Mouse (Mus musculus) CH12.LX (cell line): ENCODE results near the gene Riox1. TPM values are rescaled to one million over a fixed set of nuclear protein-coding genes. Genes with fewer than 3 reads are reported as not detected.

Source experiments
- DNase-seq: peaks from one replicate; pipeline ENCODE4 v3.0.0-alpha.2; 2013; ENCODE audit errors: extremely low read depth
- H3K27ac ChIP-seq: 2 replicates; pipeline ENCODE4 v1.5.1; 2012; ENCODE audit warnings: low read depth, mild to moderate bottlenecking, control low read depth, moderate library complexity; ENCODE audit not compliant: insufficient read depth
- H3K27me3 ChIP-seq: replicated peaks from 2 replicates; pipeline ENCODE3; 2012; ENCODE audit warnings: inconsistent platforms
- H3K36me3 ChIP-seq, 2 experiments: replicated peaks in 1 of 2; 2 replicates each; pipeline versions ENCODE3 to v1.6.1; 2012; ENCODE audit warnings: inconsistent platforms in 1 of 2, low read length in 1 of 2, mild to moderate bottlenecking in 1 of 2, mixed read lengths in 1 of 2, moderate library complexity in 1 of 2; ENCODE audit not compliant: control insufficient read depth in 1 of 2, insufficient read depth in 1 of 2
- H3K4me1 ChIP-seq, 2 experiments: 2 replicates each; pipeline ENCODE4 v1.6.1; 2012; ENCODE audit warnings: inconsistent platforms in 1 of 2, moderate library complexity in 1 of 2; ENCODE audit not compliant: insufficient read depth in 2 of 2, control insufficient read depth in 1 of 2
- H3K4me2 ChIP-seq: 2 replicates; pipeline ENCODE4 v1.6.1; 2012; ENCODE audit warnings: low read depth, mild to moderate bottlenecking, control low read depth; ENCODE audit not compliant: poor library complexity, insufficient read depth, severe bottlenecking
- H3K4me3 ChIP-seq, 3 experiments: fragments of 150-350 bp in 1 of 3; sonication (generic) in 1 of 3; replicated peaks in 1 of 3; 2 replicates each; pipeline versions ENCODE3 to v1.5.1; 2011 to 2012; ENCODE audit warnings: low read depth in 2 of 3, low read length in 2 of 3, mild to moderate bottlenecking in 2 of 3, moderate library complexity in 2 of 3, control low read depth in 1 of 3, improper control_type of control experiment in 1 of 3, inconsistent platforms in 1 of 3, mixed read lengths in 1 of 3; ENCODE audit not compliant: poor library complexity in 1 of 3
- H3K79me2 ChIP-seq: replicated peaks from 2 replicates; pipeline ENCODE4 v1.6.1; 2012; ENCODE audit warnings: mild to moderate bottlenecking, moderate library complexity; ENCODE audit not compliant: control insufficient read depth, poor library complexity, insufficient read depth, severe bottlenecking; ENCODE audit errors: extremely low read depth
- H3K9ac ChIP-seq: 2 replicates; pipeline ENCODE4 v1.6.1; 2012; ENCODE audit warnings: low read depth, mild to moderate bottlenecking, control low read depth, moderate library complexity; ENCODE audit not compliant: insufficient read depth
- H3K9me3 ChIP-seq: replicated peaks from 2 replicates; pipeline ENCODE3; 2012; ENCODE audit warnings: low read length, inconsistent platforms, mixed read lengths
- BHLHE40 ChIP-seq: IDR thresholded peaks from 2 replicates; pipeline ENCODE4 v1.6.1; 2011; ENCODE audit warnings: mild to moderate bottlenecking, low read depth, low read length, improper control_type of control experiment
- CTCF ChIP-seq, 2 experiments: IDR thresholded peaks in 1 of 2; conservative IDR thresholded peaks in 1 of 2; 2 replicates each; pipeline ENCODE4 v1.5.1; 2011 to 2012; ENCODE audit warnings: low read depth in 2 of 2, low read length in 2 of 2, improper control_type of control experiment in 1 of 2, inconsistent platforms in 1 of 2, mild to moderate bottlenecking in 1 of 2, moderate library complexity in 1 of 2
- E2F4 ChIP-seq: IDR thresholded peaks from 2 replicates; pipeline ENCODE4 v1.6.1; 2011; ENCODE audit warnings: low read depth, low read length, improper control_type of control experiment; ENCODE audit not compliant: insufficient replicate concordance
- ELF1 ChIP-seq: IDR thresholded peaks from 2 replicates; pipeline ENCODE4 v1.6.1; 2014; ENCODE audit warnings: low read depth, mild to moderate bottlenecking, inconsistent platforms, low read length, improper control_type of control experiment
- EP300 ChIP-seq: IDR thresholded peaks from 2 replicates; pipeline ENCODE4 v1.6.1; 2011; ENCODE audit warnings: low read length, improper control_type of control experiment
- ETS1 ChIP-seq: conservative IDR thresholded peaks from 2 replicates; pipeline ENCODE4 v1.6.1; 2012; ENCODE audit warnings: low read depth, mild to moderate bottlenecking, inconsistent platforms, low read length, improper control_type of control experiment, moderate library complexity
- GABPA ChIP-seq: IDR thresholded peaks from 2 replicates; pipeline ENCODE4 v1.6.1; 2012; ENCODE audit warnings: low read depth, low read length, improper control_type of control experiment, inconsistent platforms; ENCODE audit not compliant: insufficient replicate concordance
- HCFC1 ChIP-seq: IDR thresholded peaks from 2 replicates; pipeline ENCODE4 v1.6.1; 2012; ENCODE audit warnings: low read depth, mild to moderate bottlenecking, inconsistent platforms, low read length, improper control_type of control experiment
- IRF4 ChIP-seq: IDR thresholded peaks from 2 replicates; pipeline ENCODE4 v1.6.1; 2014; ENCODE audit warnings: low read depth, mild to moderate bottlenecking, inconsistent platforms, low read length, improper control_type of control experiment
- JUND ChIP-seq: conservative IDR thresholded peaks from 2 replicates; pipeline ENCODE4 v1.6.1; 2011; ENCODE audit warnings: low read depth, low read length, improper control_type of control experiment
- KAT2A ChIP-seq: IDR thresholded peaks from 2 replicates; pipeline ENCODE4 v1.6.1; 2012; ENCODE audit warnings: low read length, improper control_type of control experiment, inconsistent platforms; ENCODE audit not compliant: insufficient replicate concordance
- MAX ChIP-seq: IDR thresholded peaks from 2 replicates; pipeline ENCODE4 v1.6.1; 2011; ENCODE audit warnings: low read length, improper control_type of control experiment
- MAZ ChIP-seq: IDR thresholded peaks from 2 replicates; pipeline ENCODE4 v1.6.1; 2012; ENCODE audit warnings: low read depth, mild to moderate bottlenecking, inconsistent platforms, low read length, improper control_type of control experiment, moderate library complexity
- MEF2A ChIP-seq: IDR thresholded peaks from 2 replicates; pipeline ENCODE4 v1.6.1; 2014; ENCODE audit warnings: low read depth, mild to moderate bottlenecking, inconsistent platforms, low read length, improper control_type of control experiment, borderline replicate concordance
- MXI1 ChIP-seq: IDR thresholded peaks from 2 replicates; pipeline ENCODE4 v1.6.1; 2011; ENCODE audit warnings: mild to moderate bottlenecking, low read depth, low read length, improper control_type of control experiment
- NELFE ChIP-seq: IDR thresholded peaks from 2 replicates; pipeline ENCODE4 v1.6.1; 2011; ENCODE audit warnings: low read depth, low read length, improper control_type of control experiment
- NRF1 ChIP-seq: IDR thresholded peaks from 2 replicates; pipeline ENCODE4 v1.6.1; 2014; ENCODE audit warnings: low read depth, mild to moderate bottlenecking, inconsistent platforms, low read length, improper control_type of control experiment, moderate library complexity
- PAX5 ChIP-seq: IDR thresholded peaks from 2 replicates; pipeline ENCODE4 v1.6.1; 2012; ENCODE audit warnings: low read length, inconsistent platforms, mixed read lengths
- POLR2A ChIP-seq: IDR thresholded peaks from 2 replicates; pipeline ENCODE4 v1.6.1; 2011; ENCODE audit warnings: low read depth, mild to moderate bottlenecking, improper control_type of control experiment, low read length
- POLR2AphosphoS2 ChIP-seq: IDR thresholded peaks from 2 replicates; pipeline ENCODE4 v1.6.1; 2011; ENCODE audit warnings: low read depth, low read length, improper control_type of control experiment
- RCOR1 ChIP-seq: conservative IDR thresholded peaks from 2 replicates; pipeline ENCODE4 v1.6.1; 2012; ENCODE audit warnings: low read depth, mild to moderate bottlenecking, inconsistent platforms, low read length, improper control_type of control experiment
- SIN3A ChIP-seq: IDR thresholded peaks from 2 replicates; pipeline ENCODE4 v1.6.1; 2012; ENCODE audit warnings: low read length, improper control_type of control experiment, inconsistent platforms
- SMC3 ChIP-seq: IDR thresholded peaks from 2 replicates; pipeline ENCODE4 v1.6.1; 2011; ENCODE audit warnings: low read depth, low read length, improper control_type of control experiment
- TBP ChIP-seq: conservative IDR thresholded peaks from 2 replicates; pipeline ENCODE4 v1.6.1; 2011; ENCODE audit warnings: low read depth, low read length, improper control_type of control experiment
- USF1 ChIP-seq: IDR thresholded peaks from 2 replicates; pipeline ENCODE4 v1.6.1; 2014; ENCODE audit warnings: low read depth, mild to moderate bottlenecking, inconsistent platforms, low read length, improper control_type of control experiment
- USF2 ChIP-seq: conservative IDR thresholded peaks from 2 replicates; pipeline ENCODE4 v1.6.1; 2011; ENCODE audit warnings: low read depth, low read length, improper control_type of control experiment
- ZC3H11A ChIP-seq: IDR thresholded peaks from 2 replicates; pipeline ENCODE4 v1.6.1; 2012; ENCODE audit warnings: low read depth, mild to moderate bottlenecking, inconsistent platforms, low read length, improper control_type of control experiment
- ZKSCAN1 ChIP-seq: IDR thresholded peaks from 2 replicates; pipeline ENCODE4 v1.6.1; 2012; ENCODE audit warnings: low read depth, inconsistent platforms, low read length, improper control_type of control experiment, borderline replicate concordance
- ZMIZ1 ChIP-seq: IDR thresholded peaks from 2 replicates; pipeline ENCODE4 v1.6.1; 2012; ENCODE audit warnings: low read depth, mild to moderate bottlenecking, inconsistent platforms, low read length, improper control_type of control experiment
- dilution Hi-C: fragments of 300-500 bp; cut with MboI; formaldehyde crosslinking; loops from 2 replicates; pipeline ENCODE4 v1.14.3; 2020; ENCODE audit warnings: low sequenced_read_pairs; ENCODE audit not compliant: extremely low pct_unique_long_range_greater_than_20kb, extremely low pct_ligation_motif_present
- in situ Hi-C: fragments of 300-500 bp; cut with MboI; formaldehyde crosslinking; loops from 3 replicates; pipeline ENCODE4 v1.14.3; 2019; ENCODE audit warnings: low sequenced_read_pairs, low pct_ligation_motif_present, low pct_unique_long_range_greater_than_20kb, mixed read lengths
- polyA plus RNA-seq: library from polyadenylated mRNA; unstranded; fragments of >175 nt; gene quantifications from 2 replicates; pipeline ENCODE4 v1.2.1, GENCODE M21; 2012; ENCODE audit warnings: low read depth; ENCODE audit not compliant: insufficient read length
- total RNA-seq, 2 experiments: library from RNA; depleted of rRNA; stranded (reverse); fragments of 300-350 nt in 1 of 2; fragments of >200 nt in 1 of 2; gene quantifications; 2 replicates each; pipeline ENCODE4 v1.2.3; 2012 to 2014

Riox1 gene
- total and polyA plus RNA-seq, 3 experiments: 29.5 to 34.3 (median 31.9) TPM

- Histone ChIP-seq H3K4me1 (peaks cover 4 to 19% of the 10 kb centered on the region in 2 experiments; a peak in 3 of 4 replicates), H3K4me3 (peak overlapping the region; percentile 62 to 94 (median 91)), H3K4me2 (peak overlapping the region; percentile 80), H3K27me3 (no peaks in the 10 kb centered on the region), H3K79me2 (peaks cover 5% of the 10 kb centered on the region; the same call in 1 of the 2 replicates), H3K36me3 (peaks cover 4 to 8% of the 10 kb centered on the region in 2 experiments), H3K27ac (no peak overlapping the region), H3K9ac (peak overlapping the region; percentile 80), H3K9me3 (no peaks in the 10 kb centered on the region)
- in situ Hi-C loops: no loop called here
- no peak for TF ChIP-seq E2F4
- TF ChIP-seq ELF1: no peak
- no peak for TF ChIP-seq ZC3H11A
- no peak for TF ChIP-seq TBP
- TF ChIP-seq KAT2A: no peak
- TF ChIP-seq NELFE: no peak
- TF ChIP-seq EP300: no peak
- no peak for TF ChIP-seq ZKSCAN1
- no peak for TF ChIP-seq PAX5
- TF ChIP-seq HCFC1: no peak
- TF ChIP-seq RCOR1: no peak
- no peak for TF ChIP-seq CTCF (conservative IDR thresholded peaks at IDR 0.05 in 1 of 2, IDR thresholded peaks at IDR 0.05 in 1 of 2; ENCODE audit: low read depth in 2 of 2, low read length in 2 of 2)
- no peak for TF ChIP-seq ZMIZ1
- no peak for TF ChIP-seq POLR2AphosphoS2
- no peak for TF ChIP-seq POLR2A
- TF ChIP-seq USF2: no peak
- no peak for TF ChIP-seq GABPA
- TF ChIP-seq IRF4: no peak
- no peak for TF ChIP-seq MAX
- no peak for DNase-seq
- dilution Hi-C loops: no loop called here
Observed at GRCm38 (mm10) chr12:83920721-83921441, 29.5 kb upstream of the Riox1 start.

- dilution Hi-C loops: no loop called here
- TF ChIP-seq ZC3H11A (no peak), JUND (no peak), ETS1 (no peak), BHLHE40 (no peak; the same call in 1 of the 2 replicates), MEF2A (0 out of 2 replicates have a peak, but pooled peaks have one; percentile 14), NRF1 (peak; percentile 77), SMC3 (no peak), ZMIZ1 (peak; percentile 91), USF1 (no peak), USF2 (no peak), SIN3A (peak; percentile 94), MXI1 (peak; percentile 77), ELF1 (peak; percentile 86), MAZ (peak; percentile 98), HCFC1 (peak; percentile 71), POLR2A (peak; percentile 97)
Observed at GRCm38 (mm10) chr12:83921535-83922381, 28.6 kb upstream of the Riox1 start, which contains the start of gene Numb. Gene Numb (minus strand): TSS chr12:83921934.

More at GRCm38 (mm10) chr12:83921535-83922381, 28.6 kb upstream of the Riox1 start, which contains the start of gene Numb:
- no peaks in the 10 kb centered on the region for H3K9me3 ChIP-seq
- in situ Hi-C loops: no loop called here
- peaks cover under 1 to 5% of the 10 kb centered on the region in 2 experiments for H3K36me3 ChIP-seq
- H3K4me1 ChIP-seq: peaks cover 4 to 19% of the 10 kb centered on the region in 2 experiments; a peak in 3 of 4 replicates
- DNase-seq: peak; percentile 99
- peak within 1 kb of the TSS; percentile 96 for H3K4me2 ChIP-seq
- peaks cover 5% of the 10 kb centered on the region; the same call in 1 of the 2 replicates for H3K79me2 ChIP-seq
- no peak within 1 kb of the TSS for H3K27ac ChIP-seq
- no peaks in the 10 kb centered on the region for H3K27me3 ChIP-seq
- peak within 1 kb of the TSS; percentile 91 to 98 (median 94) for H3K4me3 ChIP-seq
- H3K9ac ChIP-seq: peak within 1 kb of the TSS; percentile 89
